21 mouse cellular contexts compared by ENCODE assay signal in genomic region chr9:54751684-54752083, GRCm38 (mm10). TPM values are rescaled to one million over a fixed set of nuclear protein-coding genes. Genes with fewer than 3 reads are reported as not detected.
DNase-seq lines count a peak whose midpoint lies in the region; ATAC-seq and TF ChIP-seq lines count a peak whose summit lies in the region.
"Had no signal": no experiment of that assay in that cellular context is flagged by ENCODE, and none has a peak within 500 bp of the region (broad histone marks: within the 10 kb centered on the region; RNA-seq: fewer than 3 reads in every experiment).

No protein-coding gene starts in this region.

- TF ChIP-seq CTCF in hindbrain, postnatal 0 days (IDR thresholded peaks at IDR 0.05; ENCODE audit: low read depth) = no peak
- no peak for TF ChIP-seq CTCF in layer of hippocampus, adult 2 months (conservative IDR thresholded peaks at IDR 0.05)

- 0 out of 2 replicates have a peak overlapping the region, but pooled peaks have one; percentile 7 for H3K9ac ChIP-seq in hindbrain, embryonic 11.5 days (ENCODE audit: low read depth, low read length)
- H3K9ac ChIP-seq in hindbrain, postnatal 0 days (replicated peaks; ENCODE audit: low read length) = no peak overlapping the region
- no peak overlapping the region for H3K9ac ChIP-seq in midbrain, embryonic 12.5 days (replicated peaks)
- H3K9ac ChIP-seq in midbrain, embryonic 13.5 days (replicated peaks) = no peak overlapping the region
- no peak overlapping the region for H3K9ac ChIP-seq in ES-E14 (ENCODE audit: insufficient read depth, low read depth, low read length, poor library complexity, severe bottlenecking)
- no peak overlapping the region for H3K9ac ChIP-seq in neural tube, embryonic 14.5 days (replicated peaks; ENCODE audit: low read depth, low read length)
- H3K9ac ChIP-seq: forebrain, embryonic 12.5 days had no signal

- ATAC-seq in hindbrain, embryonic 11.5 days (ENCODE audit: low FRiP score) = 0 out of 2 replicates have a peak, but pooled peaks have one; percentile 13
- no peak for ATAC-seq in hindbrain, postnatal 0 days
- ATAC-seq in midbrain, embryonic 12.5 days (ENCODE audit: low FRiP score, low read depth) = no peak
- no peak for ATAC-seq in midbrain, embryonic 13.5 days
- no peak for ATAC-seq in neural tube, embryonic 14.5 days (ENCODE audit: low read depth)
- ATAC-seq: forebrain, embryonic 16.5 days had no signal

- in situ Hi-C loops in ES-E14 (cut with MboI; ENCODE audit: low sequenced_read_pairs in 2 of 2, unreplicated experiment in 2 of 2) = no loop called here

- H3K4me1 ChIP-seq in hindbrain, embryonic 11.5 days (replicated peaks; ENCODE audit: control insufficient read depth, insufficient read depth, low read length) = peaks cover 11% of the 10 kb centered on the region
- no peaks in the 10 kb centered on the region for H3K4me1 ChIP-seq in hindbrain, postnatal 0 days (ENCODE audit: insufficient read depth, low read length)
- peaks cover 10% of the 10 kb centered on the region for H3K4me1 ChIP-seq in midbrain, embryonic 12.5 days
- peaks cover 19% of the 10 kb centered on the region for H3K4me1 ChIP-seq in midbrain, embryonic 13.5 days (replicated peaks)
- H3K4me1 ChIP-seq in ES-E14 (ENCODE audit: control insufficient read depth in 2 of 2, insufficient read depth in 2 of 2, low read length in 2 of 2, poor library complexity in 1 of 2) = no peaks in the 10 kb centered on the region
- H3K4me1 ChIP-seq in neural tube, embryonic 14.5 days (ENCODE audit: control insufficient read depth, insufficient read depth, low read length) = peaks cover 17% of the 10 kb centered on the region; the same call in 1 of the 2 replicates

- no peaks in the 10 kb centered on the region for H3K9me3 ChIP-seq in hindbrain, embryonic 11.5 days (ENCODE audit: control insufficient read depth, low read length)
- H3K9me3 ChIP-seq in hindbrain, postnatal 0 days (ENCODE audit: low read length) = no peaks in the 10 kb centered on the region
- H3K9me3 ChIP-seq in midbrain, embryonic 12.5 days = no peaks in the 10 kb centered on the region
- H3K9me3 ChIP-seq in midbrain, embryonic 13.5 days = no peaks in the 10 kb centered on the region
- H3K9me3 ChIP-seq in ES-E14 (ENCODE audit: control insufficient read depth, insufficient read depth, low read depth, low read length) = no peaks in the 10 kb centered on the region
- H3K9me3 ChIP-seq in neural tube, embryonic 14.5 days (ENCODE audit: control insufficient read depth, low read length) = no peaks in the 10 kb centered on the region
- H3K9me3 ChIP-seq: embryonic facial prominence, embryonic 13.5 days; forebrain, embryonic 12.5 days; heart, embryonic 10.5 days had no signal

- no peaks in the 10 kb centered on the region for H3K27me3 ChIP-seq in hindbrain, embryonic 11.5 days (ENCODE audit: control insufficient read depth, insufficient read depth, low read length)
- H3K27me3 ChIP-seq in hindbrain, postnatal 0 days (ENCODE audit: insufficient read depth, low read length) = no peaks in the 10 kb centered on the region
- H3K27me3 ChIP-seq in midbrain, embryonic 12.5 days = peaks cover 6% of the 10 kb centered on the region; the same call in 1 of the 2 replicates
- peaks cover 8% of the 10 kb centered on the region; the same call in 1 of the 2 replicates for H3K27me3 ChIP-seq in midbrain, embryonic 13.5 days
- no peaks in the 10 kb centered on the region for H3K27me3 ChIP-seq in neural tube, embryonic 14.5 days (ENCODE audit: control insufficient read depth, insufficient read depth, low read length)

- no peak for DNase-seq in hindbrain, embryonic 11.5 days (ENCODE audit: low spot score)
- DNase-seq in hindbrain, postnatal 0 days (ENCODE audit: low spot score) = no peak
- DNase-seq in ES-E14 (ENCODE audit: low read depth, low spot score) = no peak
- DNase-seq in layer of hippocampus, adult 2 months (ENCODE audit: low spot score in 2 of 2) = no peak
- DNase-seq: adrenal gland, postnatal 10 days; cerebellum, adult 11 months; cerebellum, adult 8-10 months; cerebellum, postnatal 14 days; gastrocnemius, postnatal 10 days; heart, adult 18-20 months; heart, postnatal 10 days; heart, postnatal 4 days had no signal

- H3K4me3 ChIP-seq in hindbrain, embryonic 11.5 days (ENCODE audit: low read depth, low read length) = no peak overlapping the region
- H3K4me3 ChIP-seq in hindbrain, postnatal 0 days (ENCODE audit: low read length) = no peak overlapping the region
- no peak overlapping the region for H3K4me3 ChIP-seq in midbrain, embryonic 12.5 days
- no peak overlapping the region for H3K4me3 ChIP-seq in midbrain, embryonic 13.5 days (replicated peaks)
- no peak overlapping the region for H3K4me3 ChIP-seq in ES-E14 (ENCODE audit: insufficient read depth in 1 of 2, low read depth in 1 of 2, low read length in 2 of 2, poor library complexity in 1 of 2, severe bottlenecking in 1 of 2)
- H3K4me3 ChIP-seq in neural tube, embryonic 14.5 days (ENCODE audit: low read depth, low read length) = no peak overlapping the region
- H3K4me3 ChIP-seq in layer of hippocampus, adult 2 months = no peak overlapping the region
- H3K4me3 ChIP-seq: embryonic facial prominence, embryonic 13.5 days; forebrain, embryonic 12.5 days; heart, embryonic 10.5 days had no signal

- peak overlapping the region; percentile 70 for H3K27ac ChIP-seq in hindbrain, embryonic 11.5 days (ENCODE audit: low read depth, low read length)
- H3K27ac ChIP-seq in hindbrain, postnatal 0 days = no peak overlapping the region
- peak overlapping the region; percentile 32; the same call in 1 of the 2 replicates for H3K27ac ChIP-seq in midbrain, embryonic 12.5 days (replicated peaks)
- no peak overlapping the region for H3K27ac ChIP-seq in midbrain, embryonic 13.5 days
- no peak overlapping the region; the same call in 1 of the 2 replicates for H3K27ac ChIP-seq in ES-E14 (ENCODE audit: insufficient read depth, low read depth, low read length, poor library complexity, severe bottlenecking)
- peak overlapping the region; percentile 56 for H3K27ac ChIP-seq in neural tube, embryonic 14.5 days (ENCODE audit: low read depth, low read length)
- no peak overlapping the region for H3K27ac ChIP-seq in layer of hippocampus, adult 2 months
- H3K27ac ChIP-seq: embryonic facial prominence, embryonic 13.5 days; forebrain, embryonic 12.5 days; heart, embryonic 10.5 days had no signal

- no peak overlapping the region; the same call in 1 of the 2 replicates for H3K4me2 ChIP-seq in hindbrain, embryonic 11.5 days (replicated peaks; ENCODE audit: low read depth, low read length)
- no peak overlapping the region for H3K4me2 ChIP-seq in hindbrain, postnatal 0 days (ENCODE audit: low read depth, low read length)
- H3K4me2 ChIP-seq in midbrain, embryonic 12.5 days (replicated peaks) = no peak overlapping the region
- H3K4me2 ChIP-seq in midbrain, embryonic 13.5 days (replicated peaks) = no peak overlapping the region
- no peak overlapping the region for H3K4me2 ChIP-seq in neural tube, embryonic 14.5 days (ENCODE audit: low read depth, low read length)
- H3K4me2 ChIP-seq: embryonic facial prominence, embryonic 13.5 days had no signal

- H3K36me3 ChIP-seq in hindbrain, embryonic 11.5 days (ENCODE audit: control insufficient read depth, insufficient read depth, low read length) = no peaks in the 10 kb centered on the region
- H3K36me3 ChIP-seq in hindbrain, postnatal 0 days (ENCODE audit: insufficient read depth, low read length) = no peaks in the 10 kb centered on the region
- no peaks in the 10 kb centered on the region for H3K36me3 ChIP-seq in midbrain, embryonic 12.5 days
- no peaks in the 10 kb centered on the region for H3K36me3 ChIP-seq in midbrain, embryonic 13.5 days
- H3K36me3 ChIP-seq in ES-E14 (ENCODE audit: control insufficient read depth, insufficient read depth, low read length, poor library complexity, severe bottlenecking) = no peaks in the 10 kb centered on the region
- H3K36me3 ChIP-seq in neural tube, embryonic 14.5 days (ENCODE audit: control insufficient read depth, insufficient read depth, low read length) = no peaks in the 10 kb centered on the region
- H3K36me3 ChIP-seq: embryonic facial prominence, embryonic 13.5 days; forebrain, embryonic 12.5 days; heart, embryonic 10.5 days had no signal

- WGBS in hindbrain, embryonic 11.5 days = 82% methylated on average over 2 of the region's 2 CpGs
- 81% methylated on average over 2 of the region's 2 CpGs for WGBS in hindbrain, postnatal 0 days
- 88% methylated on average over 2 of the region's 2 CpGs for whole genome bisulfite sequencing in midbrain, embryonic 12.5 days
- 94% methylated on average over 2 of the region's 2 CpGs for WGBS in midbrain, embryonic 13.5 days
- WGBS in neural tube, embryonic 14.5 days = 100% methylated on average over 2 of the region's 2 CpGs

RNA-seq across cellular contexts. Expression of gene Crabp1, which starts 12.9 kb away (rescaled TPM):
- polyA plus RNA-seq in hindbrain, embryonic 11.5 days (2014; fragmentation: Nextera tagmentation; extraction: Ambion mirVana) = 1,117 and 1,232 TPM in 2 replicates
- total RNA-seq in hindbrain, postnatal 0 days (2014; rRNA removed) = 86.4 and 140 TPM in 2 replicates
- polyA plus RNA-seq in hindbrain, postnatal 0 days (2015; fragmentation: Nextera tagmentation; extraction: Ambion mirVana) = 155 and 166 TPM in 2 replicates
- 418 and 522 TPM in 2 replicates for polyA plus RNA-seq in midbrain, embryonic 12.5 days (2016; fragmentation: Nextera tagmentation; extraction: Ambion mirVana)
- 83.3 and 117 TPM in 2 replicates for polyA plus RNA-seq in midbrain, embryonic 13.5 days (2015; fragmentation: Nextera tagmentation; extraction: Ambion mirVana)
- 16.9 and 22.5 TPM in 2 replicates for total RNA-seq in ES-E14 (2012; rRNA removed)
- 589 and 733 TPM in 2 replicates for polyA plus RNA-seq in neural tube, embryonic 14.5 days (2014; fragmentation: Nextera tagmentation; extraction: Ambion mirVana)
- total RNA-seq in layer of hippocampus, adult 2 months (2021) = under 1 TPM in 1 of 2 experiments, not detected in 1; 0.93 TPM
- total RNA-seq: common myeloid progenitor, adult 5-6 weeks; heart, adult 18-20 months; heart, postnatal 10 days had no signal
- polyA plus RNA-seq: C2C12 had no signal

RNA-seq across cellular contexts. Expression of gene Wdr61, which starts 17.4 kb away (rescaled TPM):
- polyA plus RNA-seq in hindbrain, embryonic 11.5 days (2014; fragmentation: Nextera tagmentation; extraction: Ambion mirVana) = 155 and 176 TPM in 2 replicates
- 35.6 and 37.9 TPM in 2 replicates for total RNA-seq in hindbrain, postnatal 0 days (2014; rRNA removed)
- polyA plus RNA-seq in hindbrain, postnatal 0 days (2015; fragmentation: Nextera tagmentation; extraction: Ambion mirVana) = 88.5 and 96.7 TPM in 2 replicates
- 128 and 134 TPM in 2 replicates for polyA plus RNA-seq in midbrain, embryonic 12.5 days (2016; fragmentation: Nextera tagmentation; extraction: Ambion mirVana)
- 119 and 120 TPM in 2 replicates for polyA plus RNA-seq in midbrain, embryonic 13.5 days (2015; fragmentation: Nextera tagmentation; extraction: Ambion mirVana)
- 63.8 and 88.6 TPM in 2 replicates for total RNA-seq in ES-E14 (2012; rRNA removed)
- 76.3 and 91.0 TPM in 2 replicates for polyA plus RNA-seq in neural tube, embryonic 14.5 days (2014; fragmentation: Nextera tagmentation; extraction: Ambion mirVana)
- 10 to 100 TPM; 60.2 to 63.6 TPM for total RNA-seq in layer of hippocampus, adult 2 months (2021)

RNA-seq across cellular contexts. Expression of gene Dnaja4, which starts 53.0 kb away (rescaled TPM):
- polyA plus RNA-seq in hindbrain, embryonic 11.5 days (2014; fragmentation: Nextera tagmentation; extraction: Ambion mirVana) = 5.6 and 6.1 TPM in 2 replicates
- 5.5 and 11.3 TPM in 2 replicates for total RNA-seq in hindbrain, postnatal 0 days (2014; rRNA removed)
- polyA plus RNA-seq in hindbrain, postnatal 0 days (2015; fragmentation: Nextera tagmentation; extraction: Ambion mirVana) = 6.2 and 6.7 TPM in 2 replicates
- polyA plus RNA-seq in midbrain, embryonic 12.5 days (2016; fragmentation: Nextera tagmentation; extraction: Ambion mirVana) = 3.7 and 4.4 TPM in 2 replicates
- polyA plus RNA-seq in midbrain, embryonic 13.5 days (2015; fragmentation: Nextera tagmentation; extraction: Ambion mirVana) = 2.9 and 3.0 TPM in 2 replicates
- 0.79 and 1.3 TPM in 2 replicates for total RNA-seq in ES-E14 (2012; rRNA removed)
- polyA plus RNA-seq in neural tube, embryonic 14.5 days (2014; fragmentation: Nextera tagmentation; extraction: Ambion mirVana) = 7.4 and 8.5 TPM in 2 replicates
- 10 to 100 TPM; 44.9 to 48.0 TPM for total RNA-seq in layer of hippocampus, adult 2 months (2021)

Comparison
In these comparisons a context has a peak if more than half of its experiments do, and no peak if none do; other contexts are left out.
1. H3K27ac ChIP-seq: peak in hindbrain, embryonic 11.5 days (single experiment), midbrain, embryonic 12.5 days (single experiment) and neural tube, embryonic 14.5 days (single experiment); none in hindbrain, postnatal 0 days (single experiment), midbrain, embryonic 13.5 days (single experiment), ES-E14 (single experiment) and layer of hippocampus, adult 2 months (single experiment).